Mouse (Mus musculus) liver, adult 2 months (tissue): ENCODE measurements around the gene Rps24.
"Not testable (repeated sequence)": the region's sequence is repeated elsewhere in the genome, so short reads cannot be mapped to it uniquely, and the experiment has no call there.

Experiments
- CTCF ChIP-seq: fragments of 200-500 bp; IDR thresholded peaks from 2 replicates; pipeline ENCODE4 v1.5.1; 2011; ENCODE audit warnings: low read depth, low read length, control low read depth
- POLR2A ChIP-seq: fragments of 200-500 bp; IDR thresholded peaks from 2 replicates; pipeline ENCODE4 v1.6.1; 2011; ENCODE audit warnings: low read length, control low read depth; ENCODE audit not compliant: insufficient read depth; ENCODE audit errors: extremely low read depth

- TF ChIP-seq POLR2A, CTCF: not testable (repeated sequence)
Observed at GRCm38 (mm10) chr14:24443529-24443928, 43.4 kb upstream of the Rps24 start.
